Mouse (Mus musculus): Measurements from ENCODE around the gene Tmem30c. TPM values are rescaled to one million over a fixed set of nuclear protein-coding genes. Genes with fewer than 3 reads are reported as not detected.

Gene Tmem30c
- 0.13 TPM in 1 of 2 replicates, not detected in the other for polyA plus RNA-seq (2015; fragmentation: Nextera tagmentation; extraction: Ambion mirVana)

DNA sequence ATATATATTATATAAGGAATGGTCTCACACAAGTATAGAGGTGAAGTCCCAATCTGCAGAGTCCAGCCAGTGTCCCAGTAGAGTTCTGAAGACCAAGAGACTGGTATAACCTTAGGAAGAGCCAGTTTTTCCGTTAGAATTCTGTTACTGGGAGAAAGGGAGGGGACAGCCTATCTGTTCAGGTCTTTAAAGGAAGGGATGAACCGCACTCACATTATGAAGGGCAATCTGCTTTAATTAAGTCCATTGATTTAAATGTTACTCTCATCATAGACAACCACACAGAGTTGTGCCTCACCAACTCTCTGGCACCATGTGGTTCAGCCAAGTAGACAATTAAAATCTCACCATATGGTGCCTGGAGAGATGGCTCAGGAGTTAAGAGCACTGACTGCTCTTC lies at the start of gene Tmem30c:
Tmem30c (minus strand) TSS at position 101 of the 400 bp plus-strand sequence.
- no peak for ATAC-seq (ENCODE audit: low FRiP score, low TSS enrichment)
- no peaks in the 10 kb centered on the region for H3K27me3 ChIP-seq (ENCODE audit: insufficient read depth, low read length)
- H3K4me3 ChIP-seq (ENCODE audit: low read length), result no peak within 1 kb of the TSS
- H3K4me1 ChIP-seq (ENCODE audit: insufficient read depth, low read length), result no peaks in the 10 kb centered on the region
- 84% methylated on average over 2 of the region's 2 CpGs for WGBS
- no peak within 1 kb of the TSS for H3K9ac ChIP-seq (replicated peaks; ENCODE audit: low read length)
- no peak within 1 kb of the TSS for H3K4me2 ChIP-seq (replicated peaks; ENCODE audit: low read depth, low read length)
- no peaks in the 10 kb centered on the region for H3K9me3 ChIP-seq (ENCODE audit: low read length)
- no peak within 1 kb of the TSS for H3K27ac ChIP-seq (ENCODE audit: low read length)
- H3K36me3 ChIP-seq (ENCODE audit: insufficient read depth, low read length), result no peaks in the 10 kb centered on the region

DNA sequence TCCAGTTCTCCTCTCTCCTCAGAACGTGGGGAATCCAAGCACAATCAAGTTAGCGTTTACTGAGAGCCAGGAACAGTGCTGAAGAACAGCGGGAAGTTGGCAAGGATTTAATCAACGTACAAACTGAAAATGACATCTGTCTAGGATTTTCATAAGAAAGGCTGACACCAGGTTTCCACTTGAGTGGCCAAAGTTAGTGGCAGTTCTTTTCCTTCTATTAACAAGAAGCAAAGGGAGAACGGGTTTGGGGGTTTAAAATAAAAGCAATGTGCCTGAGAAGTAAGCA lies 47.9 kb upstream of the Tmem30c start:
- peaks cover 21% of the 10 kb centered on the region for H3K4me1 ChIP-seq (ENCODE audit: insufficient read depth, low read length)
- no peak for ATAC-seq (ENCODE audit: low FRiP score, low TSS enrichment)

DNA sequence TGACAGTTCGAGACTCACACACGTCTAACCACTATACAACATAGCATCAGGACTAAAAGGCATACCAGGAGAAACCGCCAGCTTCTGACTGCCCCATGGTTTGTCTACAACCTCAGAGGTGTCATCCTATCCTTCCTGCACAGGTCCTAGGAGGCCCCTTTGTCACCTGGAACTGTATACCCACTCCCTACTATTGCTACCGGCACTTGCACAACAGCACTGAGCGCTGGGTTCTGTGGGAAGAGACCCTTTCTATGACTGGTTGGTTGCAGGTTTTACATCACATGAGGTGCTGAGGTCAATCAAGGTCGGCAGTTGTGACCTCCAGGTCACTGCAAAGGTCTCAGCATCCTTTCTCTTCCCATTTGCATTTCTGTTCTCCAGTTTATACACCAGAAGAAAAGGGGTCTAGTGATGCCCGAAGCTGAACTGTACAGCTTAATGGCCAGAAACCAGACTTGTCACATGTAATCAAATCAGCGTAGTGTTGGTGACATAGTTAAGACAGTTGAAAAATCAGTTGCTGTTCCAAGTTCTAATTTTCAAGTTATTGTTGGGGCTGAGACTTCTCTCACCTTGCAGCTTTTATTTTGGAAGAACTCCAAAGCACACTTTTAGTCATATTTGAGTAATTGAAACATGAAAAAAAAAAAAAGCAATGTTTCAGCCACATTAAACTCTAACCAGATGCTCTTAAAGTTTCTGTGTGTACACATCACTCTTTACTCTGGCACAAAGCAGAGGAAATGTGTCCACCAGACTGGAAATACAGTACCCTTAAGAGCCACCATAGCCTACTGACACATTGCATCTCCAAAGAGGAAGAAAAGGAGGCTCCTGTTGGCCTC lies 47.3 kb upstream of the Tmem30c start:
- Histone ChIP-seq H3K9ac (replicated peaks; ENCODE audit: low read length) (no peak overlapping the region), H3K27ac (ENCODE audit: low read length) (peak overlapping the region; percentile 44; the same call in 1 of the 2 replicates), H3K4me3 (ENCODE audit: low read length) (no peak overlapping the region), H3K36me3 (ENCODE audit: insufficient read depth, low read length) (no peaks in the 10 kb centered on the region), H3K9me3 (ENCODE audit: low read length) (no peaks in the 10 kb centered on the region), H3K4me2 (replicated peaks; ENCODE audit: low read depth, low read length) (no peak overlapping the region), H3K27me3 (ENCODE audit: insufficient read depth, low read length) (no peaks in the 10 kb centered on the region), H3K4me1 (ENCODE audit: insufficient read depth, low read length) (peaks cover 21% of the 10 kb centered on the region)
- peak; percentile 21; the same call in 1 of the 2 replicates for ATAC-seq (ENCODE audit: low FRiP score, low TSS enrichment)
- 79% methylated on average over 8 of the region's 8 CpGs for WGBS

More for the DNA sequence above, 47.9 kb upstream of the Tmem30c start:
- Histone ChIP-seq H3K9me3 (ENCODE audit: low read length) (no peaks in the 10 kb centered on the region), H3K27ac (ENCODE audit: low read length) (no peak overlapping the region), H3K4me3 (ENCODE audit: low read length) (no peak overlapping the region), H3K4me2 (replicated peaks; ENCODE audit: low read depth, low read length) (no peak overlapping the region), H3K9ac (replicated peaks; ENCODE audit: low read length) (no peak overlapping the region), H3K36me3 (ENCODE audit: insufficient read depth, low read length) (no peaks in the 10 kb centered on the region), H3K27me3 (ENCODE audit: insufficient read depth, low read length) (no peaks in the 10 kb centered on the region)
- WGBS, result 60% methylated on average over 5 of the region's 5 CpGs

DNA sequence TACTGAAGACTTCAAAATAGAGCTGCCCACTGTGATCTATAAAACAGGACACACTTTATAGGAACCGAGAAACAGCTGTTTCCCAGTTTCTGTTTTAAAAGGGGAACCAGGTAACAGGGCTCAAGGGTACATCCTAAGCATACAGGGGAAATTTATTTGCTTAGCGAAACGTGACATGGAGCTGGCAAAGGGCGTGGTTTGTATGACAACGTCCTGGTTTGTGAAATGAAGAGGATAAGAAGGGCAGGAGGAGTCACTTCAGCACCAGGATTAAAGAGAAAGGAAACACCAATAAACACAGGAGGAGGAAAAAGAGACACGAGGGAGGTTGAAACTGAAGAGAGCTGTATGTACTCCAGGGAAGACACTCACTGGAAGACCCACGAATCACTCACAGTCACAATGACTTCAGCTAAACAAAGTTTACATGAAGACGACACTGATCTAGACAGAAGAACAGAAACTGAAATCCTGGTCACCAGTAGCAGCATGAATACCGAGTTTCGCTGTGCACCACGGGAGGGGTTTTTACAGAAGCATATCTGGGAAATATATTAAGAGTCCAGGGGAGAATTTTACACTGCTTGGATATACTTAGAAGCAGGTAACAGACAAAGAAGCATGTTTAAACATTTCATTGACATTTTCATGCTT lies 44.2 kb upstream of the Tmem30c start:
- Histone ChIP-seq H3K36me3 (ENCODE audit: insufficient read depth, low read length) (no peaks in the 10 kb centered on the region), H3K27me3 (ENCODE audit: insufficient read depth, low read length) (no peaks in the 10 kb centered on the region), H3K4me2 (replicated peaks; ENCODE audit: low read depth, low read length) (no peak overlapping the region), H3K4me3 (ENCODE audit: low read length) (no peak overlapping the region), H3K27ac (ENCODE audit: low read length) (no peak overlapping the region), H3K9me3 (ENCODE audit: low read length) (no peaks in the 10 kb centered on the region), H3K9ac (replicated peaks; ENCODE audit: low read length) (no peak overlapping the region), H3K4me1 (ENCODE audit: insufficient read depth, low read length) (peaks cover 21% of the 10 kb centered on the region)
- no peak for ATAC-seq (ENCODE audit: low FRiP score, low TSS enrichment)
- 49% methylated on average over 11 of the region's 11 CpGs for WGBS

DNA sequence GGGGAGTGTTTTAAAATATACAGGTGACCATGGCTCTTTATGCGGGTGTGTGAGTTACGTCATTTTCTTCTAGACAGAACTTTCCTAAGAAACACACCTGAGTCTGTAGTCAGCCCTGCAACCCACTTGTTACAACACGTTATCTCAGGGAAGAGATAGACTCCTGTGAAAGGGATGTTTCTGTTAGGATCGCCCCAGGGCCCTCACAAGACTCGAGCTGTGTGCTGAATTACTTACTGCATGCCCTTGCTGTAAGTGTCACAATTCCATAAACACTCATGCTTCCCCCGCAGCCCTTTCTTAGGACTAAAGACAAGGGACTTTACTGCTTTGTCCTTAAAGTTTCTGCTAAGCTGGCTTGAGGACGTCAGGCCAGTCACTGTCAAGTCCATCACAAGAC lies 39.6 kb upstream of the Tmem30c start:
- no peak for ATAC-seq (ENCODE audit: low FRiP score, low TSS enrichment)
- no peak overlapping the region for H3K27ac ChIP-seq (ENCODE audit: low read length)
- H3K27me3 ChIP-seq (ENCODE audit: insufficient read depth, low read length), result no peaks in the 10 kb centered on the region
- no peaks in the 10 kb centered on the region for H3K36me3 ChIP-seq (ENCODE audit: insufficient read depth, low read length)
- WGBS, result 76% methylated on average over 7 of the region's 7 CpGs
- no peaks in the 10 kb centered on the region for H3K9me3 ChIP-seq (ENCODE audit: low read length)
- no peak overlapping the region for H3K4me3 ChIP-seq (ENCODE audit: low read length)
- no peak overlapping the region for H3K4me2 ChIP-seq (replicated peaks; ENCODE audit: low read depth, low read length)
- H3K4me1 ChIP-seq (ENCODE audit: insufficient read depth, low read length), result peaks cover 17% of the 10 kb centered on the region; the same call in 1 of the 2 replicates
- no peak overlapping the region for H3K9ac ChIP-seq (replicated peaks; ENCODE audit: low read length)

DNA sequence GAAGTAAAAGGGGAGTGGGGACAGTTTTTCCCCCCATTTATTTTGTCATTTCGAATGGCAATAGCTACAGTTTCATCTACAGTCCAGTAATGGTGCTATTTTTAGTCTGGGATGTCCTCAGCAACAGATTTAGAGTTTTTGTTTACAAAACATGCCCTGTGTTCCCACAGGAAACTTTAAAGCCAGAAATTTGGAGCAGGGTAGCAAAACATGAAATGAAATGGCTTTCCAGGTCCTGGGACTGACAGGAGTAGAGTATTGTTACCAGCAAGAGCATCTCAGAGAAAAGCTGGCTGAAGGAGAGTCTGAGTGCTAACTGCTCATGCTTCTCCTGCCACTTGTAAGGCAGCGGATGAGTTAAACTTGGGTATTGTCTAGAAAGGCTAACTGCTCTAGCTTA lies 37.4 kb upstream of the Tmem30c start:
- peak overlapping the region; percentile 62 for H3K27ac ChIP-seq (ENCODE audit: low read length)
- H3K4me1 ChIP-seq (ENCODE audit: insufficient read depth, low read length), result peaks cover 13% of the 10 kb centered on the region; the same call in 1 of the 2 replicates
- H3K27me3 ChIP-seq (ENCODE audit: insufficient read depth, low read length), result no peaks in the 10 kb centered on the region
- no peak overlapping the region for H3K4me3 ChIP-seq (ENCODE audit: low read length)
- 85% methylated on average over 2 of the region's 2 CpGs for WGBS
- no peaks in the 10 kb centered on the region for H3K9me3 ChIP-seq (ENCODE audit: low read length)
- no peak overlapping the region for H3K4me2 ChIP-seq (replicated peaks; ENCODE audit: low read depth, low read length)
- H3K9ac ChIP-seq (replicated peaks; ENCODE audit: low read length), result no peak overlapping the region
- no peak for ATAC-seq (ENCODE audit: low FRiP score, low TSS enrichment)
- H3K36me3 ChIP-seq (ENCODE audit: insufficient read depth, low read length), result no peaks in the 10 kb centered on the region

DNA sequence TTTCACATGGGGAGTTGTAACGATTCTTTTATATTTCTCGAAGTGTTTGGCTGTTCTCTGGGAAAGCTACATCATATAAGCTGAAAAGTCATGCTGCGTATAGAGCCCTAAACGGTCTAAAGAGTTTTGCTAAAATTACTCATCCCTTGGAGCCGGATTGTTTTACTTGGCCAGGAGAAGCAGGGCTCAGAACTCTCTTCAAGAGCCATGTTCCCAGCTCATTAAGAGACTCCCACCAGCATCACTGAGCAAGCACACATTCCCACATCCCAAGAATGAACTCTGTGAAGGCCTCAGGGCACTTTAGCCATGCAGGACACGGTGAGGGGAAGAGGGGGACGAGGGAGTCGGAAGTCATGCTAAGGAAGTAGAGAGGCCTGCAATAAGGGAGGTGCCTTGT lies 36.4 kb upstream of the Tmem30c start:
- H3K27ac ChIP-seq (ENCODE audit: low read length), result peak overlapping the region; percentile 62
- no peaks in the 10 kb centered on the region for H3K36me3 ChIP-seq (ENCODE audit: insufficient read depth, low read length)
- ATAC-seq (ENCODE audit: low FRiP score, low TSS enrichment), result peak; percentile 32; the same call in 1 of the 2 replicates
- H3K9me3 ChIP-seq (ENCODE audit: low read length), result no peaks in the 10 kb centered on the region
- WGBS, result 37% methylated on average over 8 of the region's 8 CpGs
- H3K4me2 ChIP-seq (replicated peaks; ENCODE audit: low read depth, low read length), result no peak overlapping the region
- no peaks in the 10 kb centered on the region for H3K27me3 ChIP-seq (ENCODE audit: insufficient read depth, low read length)
- H3K4me1 ChIP-seq (ENCODE audit: insufficient read depth, low read length), result peaks cover 13% of the 10 kb centered on the region; the same call in 1 of the 2 replicates
- no peak overlapping the region for H3K4me3 ChIP-seq (ENCODE audit: low read length)
- no peak overlapping the region for H3K9ac ChIP-seq (replicated peaks; ENCODE audit: low read length)

DNA sequence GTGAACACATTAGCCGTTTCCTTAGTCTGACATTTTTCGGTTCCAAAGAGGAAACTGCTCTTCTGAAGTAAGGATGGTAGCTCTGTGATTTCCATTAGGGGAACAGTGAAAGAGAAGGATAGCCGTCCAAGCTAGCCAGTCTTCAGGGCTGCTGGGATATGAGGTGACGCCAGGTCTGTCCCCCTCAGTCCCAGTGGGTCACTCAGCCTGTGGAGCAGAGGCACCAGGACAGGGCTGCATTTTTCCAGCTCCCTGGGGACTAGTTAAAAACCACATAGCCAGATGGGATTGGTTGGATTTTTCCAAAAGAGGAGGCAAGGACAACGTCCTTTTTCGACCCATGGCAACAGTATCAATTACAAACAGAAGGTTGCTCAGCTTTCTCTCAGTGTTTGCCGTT lies 34.3 kb upstream of the Tmem30c start:
- Histone ChIP-seq H3K27ac (ENCODE audit: low read length) (0 out of 2 replicates have a peak overlapping the region, but pooled peaks have one; percentile 6), H3K9ac (replicated peaks; ENCODE audit: low read length) (no peak overlapping the region), H3K4me3 (ENCODE audit: low read length) (no peak overlapping the region), H3K4me2 (replicated peaks; ENCODE audit: low read depth, low read length) (no peak overlapping the region), H3K9me3 (ENCODE audit: low read length) (no peaks in the 10 kb centered on the region), H3K36me3 (ENCODE audit: insufficient read depth, low read length) (no peaks in the 10 kb centered on the region), H3K27me3 (ENCODE audit: insufficient read depth, low read length) (no peaks in the 10 kb centered on the region), H3K4me1 (ENCODE audit: insufficient read depth, low read length) (peaks cover 13% of the 10 kb centered on the region; the same call in 1 of the 2 replicates)
- 55% methylated on average over 7 of the region's 7 CpGs for WGBS
- no peak for ATAC-seq (ENCODE audit: low FRiP score, low TSS enrichment)

DNA sequence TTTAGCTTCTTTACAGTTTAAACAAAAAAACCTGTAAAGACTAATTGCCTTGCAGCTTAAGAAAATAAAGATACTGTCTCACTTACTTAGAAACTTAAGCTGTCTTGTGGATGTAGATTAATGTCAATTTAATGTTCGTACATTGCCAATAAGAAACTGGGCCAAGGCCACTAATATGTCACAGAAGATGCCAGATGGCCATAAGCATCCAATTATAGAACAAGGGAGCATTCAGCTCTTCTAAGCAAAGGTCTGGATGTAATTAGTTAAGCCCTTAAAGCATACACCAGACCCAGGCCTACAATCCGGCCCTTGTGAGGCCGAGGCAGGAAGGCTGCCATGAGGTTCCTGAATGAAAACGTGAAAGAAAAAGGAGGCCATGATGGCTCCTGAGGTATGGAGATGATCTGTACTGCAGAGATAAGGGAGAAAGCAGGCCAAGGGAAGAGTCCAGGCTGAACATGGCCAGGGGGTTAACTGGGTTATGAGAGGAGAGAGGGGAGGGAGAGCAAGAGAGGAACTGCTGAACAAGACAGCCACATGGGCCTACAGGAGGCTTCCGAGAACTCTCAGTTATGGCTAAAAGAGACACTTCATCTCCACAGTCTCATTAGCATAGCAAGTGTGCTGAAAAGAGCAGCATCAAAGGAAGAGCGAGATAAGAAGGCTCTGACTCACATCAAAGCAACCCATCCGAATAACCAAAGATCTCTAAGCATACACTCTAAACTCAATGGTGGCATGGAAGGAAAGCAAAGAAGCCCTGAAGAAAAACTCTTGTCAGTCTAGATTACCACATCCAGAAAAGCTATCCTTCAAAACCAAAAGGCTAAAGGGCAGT lies 26.8 kb upstream of the Tmem30c start:
- WGBS, result 65% methylated on average over 7 of the region's 7 CpGs
- Histone ChIP-seq H3K4me1 (ENCODE audit: insufficient read depth, low read length) (peaks cover 25% of the 10 kb centered on the region), H3K27me3 (ENCODE audit: insufficient read depth, low read length) (no peaks in the 10 kb centered on the region), H3K4me3 (ENCODE audit: low read length) (no peak overlapping the region), H3K27ac (ENCODE audit: low read length) (peak overlapping the region; percentile 72), H3K9me3 (ENCODE audit: low read length) (peaks cover 7% of the 10 kb centered on the region), H3K36me3 (ENCODE audit: insufficient read depth, low read length) (no peaks in the 10 kb centered on the region), H3K4me2 (replicated peaks; ENCODE audit: low read depth, low read length) (no peak overlapping the region), H3K9ac (replicated peaks; ENCODE audit: low read length) (no peak overlapping the region)
- peak; percentile 40; the same call in 1 of the 2 replicates for ATAC-seq (ENCODE audit: low FRiP score, low TSS enrichment)
